Comparison of ENCODE assay signal across 14 mouse cellular contexts in the genomic region with DNA sequence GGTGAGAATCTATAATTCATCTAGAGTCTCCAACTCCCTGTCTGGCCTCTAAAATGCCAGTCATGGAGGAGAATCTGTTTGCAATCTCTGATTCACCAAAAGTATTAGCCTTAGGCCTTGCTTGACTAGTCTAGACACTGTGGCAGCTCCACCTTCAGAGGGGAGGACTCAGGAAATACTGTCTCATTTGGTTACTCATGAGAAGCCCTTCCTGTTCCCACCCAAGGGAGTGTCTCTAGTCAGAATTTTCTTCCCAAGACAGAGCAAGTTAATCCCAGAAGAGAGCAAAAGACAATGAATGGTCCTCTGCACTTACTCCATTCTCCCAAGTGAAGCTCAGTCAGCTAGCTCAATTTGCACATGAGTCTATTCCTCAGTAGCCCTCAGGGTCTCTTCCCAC.
"Had no signal": no experiment of that assay in that cellular context is flagged by ENCODE, and none has a peak within 500 bp of the region (broad histone marks: within the 10 kb centered on the region; RNA-seq: fewer than 3 reads in every experiment).

No protein-coding gene starts in this region.

- DNase-seq: kidney, postnatal 25 days; left cerebral cortex, postnatal 4 days; lung, adult 18-20 months; lung, postnatal 36 days; midbrain, embryonic 14.5 days; right cerebral cortex, adult 18-20 months; right cerebral cortex, postnatal 25 days; thymus, postnatal 4 days had no signal

- H3K9ac ChIP-seq: limb, embryonic 13.5 days; liver, embryonic 14.5 days; neural tube, embryonic 15.5 days had no signal

- H3K27ac ChIP-seq: layer of hippocampus, adult 2 months; limb, embryonic 13.5 days; liver, embryonic 14.5 days; midbrain, embryonic 10.5 days; neural tube, embryonic 15.5 days had no signal

- H3K4me2 ChIP-seq: limb, embryonic 13.5 days; neural tube, embryonic 15.5 days had no signal

- H3K9me3 ChIP-seq: limb, embryonic 13.5 days; midbrain, embryonic 10.5 days; neural tube, embryonic 15.5 days had no signal

- H3K36me3 ChIP-seq: limb, embryonic 13.5 days; midbrain, embryonic 10.5 days; neural tube, embryonic 15.5 days had no signal

- H3K27me3 ChIP-seq: limb, embryonic 13.5 days; neural tube, embryonic 15.5 days had no signal

- H3K4me1 ChIP-seq: neural tube, embryonic 15.5 days had no signal

- H3K4me3 ChIP-seq: layer of hippocampus, adult 2 months; limb, embryonic 13.5 days; midbrain, embryonic 10.5 days; myocyte; neural tube, embryonic 15.5 days had no signal
